Mouse (Mus musculus) embryonic fibroblast, embryonic 13.5 days (primary cell): ENCODE results near the gene Mustn1.

Experiments
- CTCF ChIP-seq: IDR thresholded peaks from 2 replicates; pipeline ENCODE4 v1.5.1; 2011; ENCODE audit warnings: mild to moderate bottlenecking, control low read depth, low read length, moderate library complexity, borderline replicate concordance; ENCODE audit not compliant: insufficient read depth
- POLR2A ChIP-seq: IDR thresholded peaks from 2 replicates; pipeline ENCODE4 v1.6.1; 2011; ENCODE audit warnings: low read depth, mild to moderate bottlenecking, control low read depth, low read length, moderate library complexity

DNA sequence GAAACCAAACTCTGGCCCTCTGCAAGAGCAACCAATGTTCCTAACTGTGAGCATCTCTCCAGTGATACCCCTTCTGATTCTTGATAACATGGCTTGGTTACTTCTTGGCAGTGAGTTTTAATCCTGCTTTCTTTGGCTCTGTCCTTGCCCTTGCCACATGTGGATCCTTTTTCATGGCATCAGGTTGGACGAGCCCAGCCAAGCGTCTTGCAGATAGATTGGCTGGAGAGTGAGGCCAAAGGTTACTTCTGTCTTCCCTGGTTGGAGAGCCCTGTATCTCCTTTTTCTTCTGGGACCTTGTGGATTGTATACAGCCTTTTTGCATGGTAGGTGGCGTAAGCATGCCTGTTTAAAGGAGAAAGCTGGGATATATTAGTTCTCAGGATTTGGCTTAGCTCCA is 35.3 kb upstream of the Mustn1 start:
- no peak for TF ChIP-seq CTCF
- TF ChIP-seq POLR2A, result no peak
